Mouse (Mus musculus): ENCODE data around the gene B9d2.

Gene B9d2

DNA sequence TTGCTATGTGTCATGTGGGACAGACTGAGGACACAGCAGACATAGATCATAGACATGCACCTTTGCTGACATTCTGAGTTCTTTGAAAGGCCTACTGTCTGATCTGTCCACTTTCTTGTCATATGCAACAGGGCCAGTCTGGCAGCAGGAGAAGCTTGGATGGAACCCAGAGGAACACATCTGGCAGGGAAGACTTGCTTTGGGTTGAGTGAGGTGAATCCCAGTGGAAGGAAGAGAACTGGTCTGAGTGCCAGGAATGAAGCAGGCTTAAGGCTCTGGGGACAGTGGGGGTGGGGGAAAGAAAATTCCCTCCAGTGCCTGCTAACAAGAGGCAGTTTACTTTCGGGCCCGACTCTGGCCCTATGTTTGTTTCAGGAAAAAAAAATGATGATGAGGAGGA, 49.3 kb downstream of the B9d2 start:
- peak; percentile 79 for DNase-seq (ENCODE audit: low read depth, low spot score)

- no peak for DNase-seq (ENCODE audit: low read depth, low spot score)
Measured at GRCm38 (mm10) chr7:25731294-25732055, 50.9 kb downstream of the B9d2 start.

DNA sequence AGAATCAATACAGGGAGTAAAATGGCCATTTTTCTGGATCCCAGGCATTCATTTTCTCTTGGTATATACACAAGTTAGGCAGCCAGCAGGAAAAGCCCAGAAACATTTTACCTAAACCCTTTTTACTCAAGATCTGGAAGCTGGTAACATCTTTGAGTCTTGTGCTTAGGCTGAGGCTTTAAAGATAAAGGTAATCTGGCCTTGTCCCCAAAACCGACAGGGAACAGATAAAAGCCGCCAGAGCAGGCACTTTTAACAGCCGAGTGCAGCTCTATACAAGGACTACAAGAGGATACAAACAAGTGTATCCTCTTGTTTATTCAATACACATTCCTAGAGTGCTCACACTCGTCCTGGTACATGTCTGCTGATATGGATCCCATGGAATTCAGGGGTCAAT, 54.4 kb downstream of the B9d2 start:
- no peak for DNase-seq (ENCODE audit: low read depth, low spot score)
